Mouse (Mus musculus) embryonic fibroblast, embryonic 13.5 days (primary cell): Measurements from ENCODE around the gene Cog4.

Experiments
- CTCF ChIP-seq: IDR thresholded peaks from 2 replicates; pipeline ENCODE4 v1.5.1; 2011; ENCODE audit warnings: mild to moderate bottlenecking, control low read depth, low read length, moderate library complexity, borderline replicate concordance; ENCODE audit not compliant: insufficient read depth
- POLR2A ChIP-seq: IDR thresholded peaks from 2 replicates; pipeline ENCODE4 v1.6.1; 2011; ENCODE audit warnings: low read depth, mild to moderate bottlenecking, control low read depth, low read length, moderate library complexity

GRCm38 (mm10) chr8:110847171-110847549 lies 760 bp downstream of the Cog4 start:
- TF ChIP-seq CTCF: no peak
- no peak for TF ChIP-seq POLR2A
